Mouse (Mus musculus) ES-Bruce4 (cell line): ENCODE results near the gene Lca5.

Experiments used
- CTCF ChIP-seq: IDR thresholded peaks from one replicate; pipeline ENCODE4 v1.8.1; 2011; ENCODE audit warnings: low read depth, low read length
- POLR2A ChIP-seq: IDR thresholded peaks from one replicate; pipeline ENCODE4 v1.8.1; 2011; ENCODE audit warnings: low read length; ENCODE audit not compliant: insufficient read depth

GRCm38 (mm10) chr9:83413046-83413445, 27.9 kb downstream of the Lca5 start:
- TF ChIP-seq CTCF: peak; percentile 33
- no peak for TF ChIP-seq POLR2A
